Mouse (Mus musculus): ENCODE measurements around the gene Ppl. TPM values are rescaled to one million over a fixed set of nuclear protein-coding genes. Genes with fewer than 3 reads are reported as not detected.

The Ppl gene
- polyA plus RNA-seq, 1 experiment: 0.08 TPM

- Histone ChIP-seq H3K4me3 (ENCODE audit: insufficient read depth, poor library complexity, severe bottlenecking) (no peak overlapping the region), H3K36me3 (ENCODE audit: control insufficient read depth, insufficient read depth) (peaks cover 53% of the 10 kb centered on the region), H3K27me3 (ENCODE audit: control insufficient read depth, insufficient read depth, insufficient read length) (no peaks in the 10 kb centered on the region), H3ac (ENCODE audit: control insufficient read depth, insufficient read length, low read depth) (no peak overlapping the region), H3K79me3 (ENCODE audit: low read depth) (no peaks in the 10 kb centered on the region), H3K79me2 (ENCODE audit: control insufficient read depth, insufficient read depth) (no peaks in the 10 kb centered on the region)
- TF ChIP-seq MYOG (IDR thresholded peaks at IDR 0.05; ENCODE audit: control insufficient read depth, extremely low read depth, insufficient read length) (no peak), MYOD1 (IDR thresholded peaks at IDR 0.05; ENCODE audit: control insufficient read depth, insufficient read length, low read depth) (no peak), CTCF (IDR thresholded peaks at IDR 0.05; ENCODE audit: control insufficient read depth, insufficient read depth, insufficient read length) (no peak), USF1 (IDR thresholded peaks at IDR 0.05; ENCODE audit: low read depth) (no peak), MAX (IDR thresholded peaks at IDR 0.05) (no peak), FOSL1 (IDR thresholded peaks at IDR 0.05; ENCODE audit: insufficient read depth, low read length, poor library complexity, severe bottlenecking) (no peak), CEBPB (IDR thresholded peaks at IDR 0.05; ENCODE audit: low read depth) (no peak)
Observed at GRCm38 (mm10) chr16:5085196-5085595, 47.0 kb downstream of the Ppl start.

GRCm38 (mm10) chr16:5074341-5074740 lies 57.9 kb downstream of the Ppl start:
- no peak for TF ChIP-seq MYOG (IDR thresholded peaks at IDR 0.05; ENCODE audit: control insufficient read depth, extremely low read depth, insufficient read length)
- TF ChIP-seq CTCF (IDR thresholded peaks at IDR 0.05; ENCODE audit: control insufficient read depth, insufficient read depth, insufficient read length): no peak
- no peak for TF ChIP-seq FOSL1 (IDR thresholded peaks at IDR 0.05; ENCODE audit: insufficient read depth, low read length, poor library complexity, severe bottlenecking)
- no peak for TF ChIP-seq USF1 (IDR thresholded peaks at IDR 0.05; ENCODE audit: low read depth)
- no peak for TF ChIP-seq CEBPB (IDR thresholded peaks at IDR 0.05; ENCODE audit: low read depth)
- TF ChIP-seq MAX (IDR thresholded peaks at IDR 0.05): no peak
- TF ChIP-seq MYOD1 (IDR thresholded peaks at IDR 0.05; ENCODE audit: control insufficient read depth, insufficient read length, low read depth): no peak
- Histone ChIP-seq H3K79me3 (ENCODE audit: low read depth) (no peaks in the 10 kb centered on the region), H3ac (ENCODE audit: control insufficient read depth, insufficient read length, low read depth) (no peak overlapping the region), H3K36me3 (ENCODE audit: control insufficient read depth, insufficient read depth) (peaks cover 80% of the 10 kb centered on the region), H3K4me3 (ENCODE audit: insufficient read depth, poor library complexity, severe bottlenecking) (no peak overlapping the region), H3K27me3 (ENCODE audit: control insufficient read depth, insufficient read depth, insufficient read length) (no peaks in the 10 kb centered on the region), H3K79me2 (ENCODE audit: control insufficient read depth, insufficient read depth) (no peaks in the 10 kb centered on the region)

- TF ChIP-seq CTCF (IDR thresholded peaks at IDR 0.05; ENCODE audit: control insufficient read depth, insufficient read depth, insufficient read length) (no peak), MAX (IDR thresholded peaks at IDR 0.05) (no peak)
- Histone ChIP-seq H3K4me3 (ENCODE audit: insufficient read depth, poor library complexity, severe bottlenecking) (no peak overlapping the region), H3K27me3 (ENCODE audit: control insufficient read depth, insufficient read depth, insufficient read length) (no peaks in the 10 kb centered on the region), H3ac (ENCODE audit: control insufficient read depth, insufficient read length, low read depth) (no peak overlapping the region), H3K36me3 (ENCODE audit: control insufficient read depth, insufficient read depth) (peaks cover 85% of the 10 kb centered on the region), H3K79me2 (ENCODE audit: control insufficient read depth, insufficient read depth) (no peaks in the 10 kb centered on the region), H3K79me3 (ENCODE audit: low read depth) (no peaks in the 10 kb centered on the region)
Observed at GRCm38 (mm10) chr16:5071974-5072373, 60.2 kb downstream of the Ppl start.

DNA sequence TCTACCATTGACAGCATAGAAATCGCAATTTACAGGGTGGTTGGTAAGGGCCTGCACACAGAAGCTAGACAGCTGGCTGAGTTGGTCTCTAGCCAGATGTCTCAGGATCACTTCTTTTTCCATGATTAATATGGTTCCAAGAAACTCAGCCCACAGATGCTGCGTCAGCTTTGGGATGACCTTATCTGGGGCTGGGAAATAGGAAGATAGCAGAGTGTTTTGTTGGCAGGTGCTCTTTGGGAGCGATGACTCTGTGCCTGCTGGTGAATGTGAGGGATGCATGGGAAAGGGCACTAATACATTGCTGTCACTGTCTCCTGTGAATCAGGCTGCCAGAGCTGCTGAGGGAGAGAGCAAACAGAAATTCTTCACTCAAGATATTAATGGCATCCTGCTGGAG lies 61.9 kb downstream of the Ppl start:
- no peak overlapping the region for H3K4me3 ChIP-seq (ENCODE audit: insufficient read depth, poor library complexity, severe bottlenecking)
- no peaks in the 10 kb centered on the region for H3K79me3 ChIP-seq (ENCODE audit: low read depth)
- H3ac ChIP-seq (ENCODE audit: control insufficient read depth, insufficient read length, low read depth): no peak overlapping the region
- H3K27me3 ChIP-seq (ENCODE audit: control insufficient read depth, insufficient read depth, insufficient read length): no peaks in the 10 kb centered on the region
- peaks cover 80% of the 10 kb centered on the region for H3K36me3 ChIP-seq (ENCODE audit: control insufficient read depth, insufficient read depth)
- H3K79me2 ChIP-seq (ENCODE audit: control insufficient read depth, insufficient read depth): no peaks in the 10 kb centered on the region
- no peak for TF ChIP-seq CEBPB (IDR thresholded peaks at IDR 0.05; ENCODE audit: low read depth)

- peaks cover 84% of the 10 kb centered on the region for H3K36me3 ChIP-seq (ENCODE audit: control insufficient read depth, insufficient read depth)
- no peak for TF ChIP-seq CTCF (IDR thresholded peaks at IDR 0.05; ENCODE audit: control insufficient read depth, insufficient read depth, insufficient read length)
- TF ChIP-seq FOSL1 (IDR thresholded peaks at IDR 0.05; ENCODE audit: insufficient read depth, low read length, poor library complexity, severe bottlenecking): no peak
- no peak for TF ChIP-seq MAX (IDR thresholded peaks at IDR 0.05)
- no peak for TF ChIP-seq MYOD1 (IDR thresholded peaks at IDR 0.05; ENCODE audit: control insufficient read depth, insufficient read length, low read depth)
- no peak for TF ChIP-seq USF1 (IDR thresholded peaks at IDR 0.05; ENCODE audit: low read depth)
- TF ChIP-seq MYOG (IDR thresholded peaks at IDR 0.05; ENCODE audit: control insufficient read depth, extremely low read depth, insufficient read length): no peak
- TF ChIP-seq CEBPB (IDR thresholded peaks at IDR 0.05; ENCODE audit: low read depth): no peak
Observed at GRCm38 (mm10) chr16:5063472-5063871, 68.7 kb downstream of the Ppl start.

DNA sequence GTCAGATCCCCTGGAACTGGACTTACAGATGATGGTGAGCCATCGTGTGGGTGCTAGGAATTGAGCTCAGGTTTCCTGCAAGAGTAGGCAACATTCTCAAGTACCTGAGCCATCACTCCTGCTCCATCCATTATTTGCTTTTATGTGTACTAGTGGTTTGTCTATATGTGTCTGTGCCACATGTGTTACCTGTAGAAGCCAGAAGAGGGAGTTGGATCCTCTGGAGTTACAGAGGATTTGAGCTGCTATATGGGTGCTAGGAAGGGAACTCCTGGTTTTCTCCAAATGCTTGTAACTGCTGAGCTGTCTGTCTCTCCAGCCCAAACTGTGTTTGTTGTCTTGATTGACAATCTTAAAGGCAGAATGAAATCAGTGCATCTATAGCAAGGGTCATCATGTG lies 74.1 kb downstream of the Ppl start:
- TF ChIP-seq MYOG (IDR thresholded peaks at IDR 0.05; ENCODE audit: control insufficient read depth, extremely low read depth, insufficient read length) (no peak), MYOD1 (IDR thresholded peaks at IDR 0.05; ENCODE audit: control insufficient read depth, insufficient read length, low read depth) (no peak), MAX (IDR thresholded peaks at IDR 0.05) (peak; percentile 36), FOSL1 (IDR thresholded peaks at IDR 0.05; ENCODE audit: insufficient read depth, low read length, poor library complexity, severe bottlenecking) (no peak), CEBPB (IDR thresholded peaks at IDR 0.05; ENCODE audit: low read depth) (no peak)
- H3K79me2 ChIP-seq (ENCODE audit: control insufficient read depth, insufficient read depth): peaks cover 37% of the 10 kb centered on the region
- no peaks in the 10 kb centered on the region for H3K27me3 ChIP-seq (ENCODE audit: control insufficient read depth, insufficient read depth, insufficient read length)
- no peak overlapping the region for H3ac ChIP-seq (ENCODE audit: control insufficient read depth, insufficient read length, low read depth)
- peaks cover 10% of the 10 kb centered on the region for H3K79me3 ChIP-seq (ENCODE audit: low read depth)
- H3K4me3 ChIP-seq (ENCODE audit: insufficient read depth, poor library complexity, severe bottlenecking): no peak overlapping the region
- H3K36me3 ChIP-seq (ENCODE audit: control insufficient read depth, insufficient read depth): peaks cover 74% of the 10 kb centered on the region

More at GRCm38 (mm10) chr16:5063472-5063871, 68.7 kb downstream of the Ppl start:
- Histone ChIP-seq H3K79me2 (ENCODE audit: control insufficient read depth, insufficient read depth) (peaks cover 12% of the 10 kb centered on the region), H3K27me3 (ENCODE audit: control insufficient read depth, insufficient read depth, insufficient read length) (no peaks in the 10 kb centered on the region), H3ac (ENCODE audit: control insufficient read depth, insufficient read length, low read depth) (no peak overlapping the region), H3K79me3 (ENCODE audit: low read depth) (peaks cover 1% of the 10 kb centered on the region), H3K4me3 (ENCODE audit: insufficient read depth, poor library complexity, severe bottlenecking) (no peak overlapping the region)

Data from C2C12 (cell line).